Mouse (Mus musculus): ENCODE results near the gene Gcn1l1.

- TF ChIP-seq CTCF (IDR thresholded peaks at IDR 0.05; ENCODE audit: low read depth) (no peak), EP300 (IDR thresholded peaks at IDR 0.05; ENCODE audit: low read depth) (no peak)
These were observed 22.2 kb upstream of the Gcn1l1 start for GRCm38 (mm10) chr5:115542635-115543384.
